Mouse (Mus musculus): ENCODE results near the gene Slc44a2.
"Not testable (repeated sequence)": the region's sequence is repeated elsewhere in the genome, so short reads cannot be mapped to it uniquely, and the experiment has no call there.

Slc44a2 gene

GRCm38 (mm10) chr9:21320619-21321512 lies at the start of gene Slc44a2:
Gene Slc44a2 (plus strand): TSS chr9:21320698.
- DNase-seq (ENCODE audit: low spot score in 2 of 2) = peak; percentile 27 to 66

- no peak for DNase-seq (ENCODE audit: low spot score in 2 of 2)
These were observed 48.1 kb upstream of the Slc44a2 start for GRCm38 (mm10) chr9:21272391-21272790.

DNA sequence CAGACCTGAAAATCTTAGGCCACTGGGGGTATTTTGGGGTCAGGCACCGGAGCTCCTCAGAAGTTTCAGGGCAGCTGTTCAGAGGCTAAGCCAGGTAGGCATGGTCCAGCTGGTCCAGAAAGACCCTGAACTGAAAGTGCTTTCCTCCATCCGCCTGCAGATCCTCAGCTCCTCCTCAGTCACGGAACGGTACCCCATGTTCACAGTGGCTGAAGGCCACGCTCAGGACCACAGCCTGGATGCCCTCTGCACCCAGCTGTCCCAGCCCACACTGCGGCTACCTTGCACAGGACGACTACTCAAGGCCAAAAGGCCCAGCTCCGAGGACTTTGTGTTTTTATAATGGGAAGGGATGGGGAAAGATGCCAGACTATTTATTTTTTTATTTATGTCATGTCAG lies 47.4 kb upstream of the Slc44a2 start:
- no peak for DNase-seq (ENCODE audit: low spot score in 2 of 2)

DNA sequence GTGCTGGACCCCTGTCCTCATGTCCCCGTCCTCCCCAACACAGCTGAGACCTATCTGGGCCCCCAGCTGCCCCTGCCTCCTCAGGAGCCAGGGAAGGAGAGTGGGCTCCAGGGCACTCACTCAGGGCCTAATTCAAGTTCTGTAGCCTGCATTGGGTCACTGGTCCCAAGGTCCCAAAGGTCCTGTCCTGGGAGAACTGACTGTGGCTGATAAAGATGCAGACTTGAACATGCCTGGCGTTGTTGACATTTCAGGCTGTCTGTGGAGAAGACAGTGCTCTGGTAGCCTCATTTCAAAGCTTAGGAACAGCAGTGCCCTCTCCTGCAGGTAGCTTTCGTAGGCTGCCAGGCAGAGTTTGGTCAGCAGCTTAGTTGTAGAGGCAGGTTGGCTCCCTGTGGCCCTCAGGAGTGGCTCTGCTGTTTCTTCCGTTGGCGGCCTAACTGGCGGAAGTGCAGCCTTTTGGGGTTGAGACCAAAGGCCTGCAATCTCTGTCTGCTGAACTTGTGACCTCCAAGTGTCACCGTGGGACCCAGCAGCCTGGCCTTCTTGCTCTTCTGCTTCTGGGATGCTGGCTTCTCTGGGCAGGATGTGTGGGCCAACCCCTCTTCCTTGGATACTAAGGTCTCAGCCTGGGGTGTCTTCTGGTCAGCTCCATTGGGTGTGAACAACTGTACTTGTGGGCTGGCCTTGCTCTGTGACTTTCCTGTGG lies 46.8 kb upstream of the Slc44a2 start:
- no peak for DNase-seq (ENCODE audit: low spot score in 2 of 2)

GRCm38 (mm10) chr9:21274336-21274735 lies 46.2 kb upstream of the Slc44a2 start:
- DNase-seq (ENCODE audit: low spot score in 2 of 2) = no peak

GRCm38 (mm10) chr9:21275013-21275710 lies 45.3 kb upstream of the Slc44a2 start:
- DNase-seq (ENCODE audit: low spot score in 2 of 2) = no peak

DNA sequence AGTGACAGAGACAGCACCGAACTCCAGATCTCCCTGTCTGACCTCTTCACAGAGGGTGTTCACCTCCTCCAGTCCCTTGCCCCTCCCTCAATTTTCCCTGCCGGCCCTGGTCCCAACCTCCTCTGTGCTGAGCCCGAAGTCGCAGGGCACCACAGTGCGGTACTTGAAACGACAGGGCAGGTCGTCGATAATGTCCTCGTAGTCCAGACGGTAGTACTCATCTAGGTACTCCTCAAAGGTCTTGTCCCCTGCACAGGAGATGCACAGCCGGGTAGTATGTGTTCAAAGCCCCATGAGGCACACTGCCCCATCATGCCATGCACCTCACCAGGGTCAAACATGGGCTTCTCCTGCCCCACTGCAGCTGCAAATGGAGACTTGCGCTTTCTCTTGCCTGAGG lies 44.8 kb upstream of the Slc44a2 start:
- DNase-seq (ENCODE audit: low spot score in 2 of 2) = no peak

DNA sequence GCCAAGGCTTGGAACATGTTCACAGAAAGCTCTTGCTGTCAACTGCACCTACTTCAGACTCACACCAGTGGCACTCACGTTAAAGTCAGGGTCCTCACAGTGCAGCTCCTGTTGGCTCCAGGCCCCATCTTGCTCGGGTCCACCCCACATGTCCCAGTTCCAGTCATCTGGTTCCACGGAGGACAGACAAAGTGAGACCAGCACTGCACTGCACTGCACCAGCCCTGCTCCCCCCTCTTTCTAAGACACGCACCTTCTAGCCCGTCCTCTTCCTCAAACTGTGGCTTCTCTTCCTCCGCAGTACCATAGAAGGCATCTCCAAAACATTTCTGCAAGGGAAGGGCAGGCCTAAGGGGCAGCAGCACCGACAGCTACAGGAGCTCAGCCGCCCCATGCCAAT lies 44.2 kb upstream of the Slc44a2 start:
- no peak for DNase-seq (ENCODE audit: low spot score in 2 of 2)

GRCm38 (mm10) chr9:21277776-21278175 lies 42.7 kb upstream of the Slc44a2 start:
- DNase-seq (ENCODE audit: low spot score in 2 of 2) = no peak

- DNase-seq (ENCODE audit: low spot score in 2 of 2) = no peak
These were observed 36.9 kb upstream of the Slc44a2 start for GRCm38 (mm10) chr9:21283591-21283990.

DNA sequence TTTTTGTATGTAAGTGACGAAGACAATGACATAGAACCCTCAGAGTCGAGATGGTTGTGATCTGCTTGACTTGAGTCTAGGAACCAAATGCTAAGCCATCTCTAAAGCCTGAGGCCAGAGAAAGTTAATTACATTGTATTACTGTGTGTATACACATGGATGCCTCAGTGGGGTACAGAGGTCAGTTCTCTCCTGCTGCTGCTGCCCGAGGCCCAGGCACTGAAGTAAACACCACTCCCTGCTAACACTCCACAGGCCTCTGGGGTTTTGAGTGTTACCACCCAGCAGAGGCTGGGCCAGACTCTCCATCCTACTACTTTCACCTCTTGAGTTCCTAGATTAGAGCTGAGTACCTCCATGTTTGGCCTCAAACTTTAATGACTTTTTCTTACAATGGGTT lies 36.5 kb upstream of the Slc44a2 start:
- DNase-seq (ENCODE audit: low spot score in 2 of 2) = no peak

GRCm38 (mm10) chr9:21286753-21287152 lies 33.7 kb upstream of the Slc44a2 start:
- no peak for DNase-seq (ENCODE audit: low spot score in 2 of 2)

DNA sequence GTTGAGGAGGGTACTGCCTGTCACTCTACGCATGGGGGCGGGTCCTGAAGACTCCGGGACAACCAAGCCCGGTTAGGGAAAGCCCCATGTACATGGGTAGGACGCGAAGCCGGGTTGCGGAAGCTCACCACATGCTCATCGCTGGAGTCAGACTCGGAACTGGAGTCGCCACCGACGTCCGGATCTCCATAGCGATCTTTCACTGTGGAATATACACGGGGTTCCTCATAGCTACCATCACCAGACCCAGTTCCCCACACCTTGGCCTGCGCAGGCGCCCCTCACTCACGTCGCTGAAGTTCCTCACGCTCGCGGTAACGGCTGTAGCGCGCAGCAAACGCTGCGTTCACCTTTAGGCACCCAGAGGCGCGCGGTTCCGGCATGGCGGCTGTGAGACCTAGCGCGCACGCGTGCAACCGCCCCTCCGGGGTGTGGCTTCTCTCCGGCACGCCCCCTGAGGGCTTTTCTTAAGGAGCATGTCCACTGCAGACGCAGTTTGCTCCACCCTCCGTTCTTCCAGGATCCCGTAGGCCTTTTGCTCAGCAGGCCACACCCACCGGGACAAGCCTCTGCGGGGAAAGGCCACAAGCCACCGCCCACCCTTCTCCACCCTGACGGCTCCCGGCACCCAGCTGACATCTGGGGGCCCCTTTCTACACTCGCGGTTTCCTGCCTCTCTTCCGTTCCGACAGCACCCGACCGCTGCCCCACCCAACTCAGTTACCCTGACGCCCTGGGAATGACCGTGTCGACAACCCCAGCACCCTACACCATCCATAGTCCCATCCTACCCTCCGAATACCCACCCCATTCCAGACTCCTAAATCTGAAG lies 32.7 kb upstream of the Slc44a2 start, which contains the start of gene Kri1:
TSS of gene Kri1 (minus strand) at position 399 of the 832 bp plus-strand sequence.
- DNase-seq (ENCODE audit: low spot score in 2 of 2) = peak; percentile 94 to 96

- DNase-seq (ENCODE audit: low spot score in 2 of 2) = no peak
These were observed 31.8 kb upstream of the Slc44a2 start for GRCm38 (mm10) chr9:21288404-21289336.

DNA sequence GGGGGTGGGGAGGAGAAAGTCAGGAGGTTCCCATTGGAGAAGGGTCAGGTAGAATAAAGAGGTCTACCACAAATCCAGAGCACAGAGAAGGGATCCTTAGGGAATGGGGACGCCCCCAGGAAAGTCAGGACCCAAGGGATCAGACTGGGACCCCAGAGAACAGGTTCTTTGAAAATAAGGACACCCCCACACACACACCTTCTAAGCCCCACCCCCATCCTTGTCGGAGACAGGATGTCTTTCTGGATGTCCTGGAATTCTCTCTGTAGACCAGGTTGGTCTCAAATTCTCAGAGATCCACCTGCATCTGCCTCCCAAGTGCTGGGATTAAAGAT lies 31.2 kb upstream of the Slc44a2 start:
- DNase-seq (ENCODE audit: low spot score in 2 of 2) = no peak

DNA sequence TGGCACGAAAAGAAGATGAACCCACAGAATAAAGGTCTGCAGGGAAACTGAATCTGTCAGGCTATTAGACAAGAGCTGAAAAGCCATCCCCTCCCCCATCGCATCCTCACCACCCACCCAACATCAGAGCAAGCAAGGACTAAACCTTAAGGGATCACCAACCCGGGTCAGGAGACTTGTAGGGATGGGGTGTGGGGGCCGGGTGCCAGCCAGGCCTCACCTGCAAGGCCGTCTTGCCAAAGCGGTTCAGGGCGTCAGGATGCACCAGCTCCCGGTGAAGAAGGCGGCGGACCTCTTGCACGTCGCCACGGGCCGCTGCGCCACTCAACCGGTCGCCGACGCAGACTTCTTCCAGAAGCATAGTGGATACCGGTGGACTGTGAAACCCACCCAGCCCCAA lies 29.9 kb upstream of the Slc44a2 start:
- peak in 1 of 2 experiments; percentile 61 for DNase-seq (ENCODE audit: low spot score in 2 of 2)

- peak; percentile 100 for DNase-seq (ENCODE audit: low spot score in 2 of 2)
These were observed 29.3 kb upstream of the Slc44a2 start, which contains the start of gene Cdkn2d for GRCm38 (mm10) chr9:21291022-21291787. Gene Cdkn2d (minus strand): TSS chr9:21291407.

DNA sequence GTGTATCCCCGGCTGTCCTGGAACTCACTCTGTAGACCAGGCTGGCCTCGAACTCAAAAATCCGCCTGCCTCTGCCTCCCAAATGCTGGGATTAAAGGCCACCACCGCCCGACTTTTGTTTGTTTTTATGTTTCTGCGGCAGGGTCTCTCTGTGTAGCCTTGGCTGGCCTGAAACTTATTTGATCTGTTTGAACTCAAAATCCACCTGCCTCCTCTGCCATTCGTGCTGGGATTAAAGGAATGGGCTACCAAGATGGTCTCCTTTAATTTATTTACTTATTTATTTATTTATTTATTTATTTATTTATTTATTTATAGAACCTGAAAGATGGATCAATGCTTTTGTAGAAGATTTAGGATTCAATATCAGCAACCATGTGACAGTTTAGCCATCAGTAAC lies 28.6 kb upstream of the Slc44a2 start:
- not testable (repeated sequence) for DNase-seq (ENCODE audit: low spot score in 2 of 2)

DNA sequence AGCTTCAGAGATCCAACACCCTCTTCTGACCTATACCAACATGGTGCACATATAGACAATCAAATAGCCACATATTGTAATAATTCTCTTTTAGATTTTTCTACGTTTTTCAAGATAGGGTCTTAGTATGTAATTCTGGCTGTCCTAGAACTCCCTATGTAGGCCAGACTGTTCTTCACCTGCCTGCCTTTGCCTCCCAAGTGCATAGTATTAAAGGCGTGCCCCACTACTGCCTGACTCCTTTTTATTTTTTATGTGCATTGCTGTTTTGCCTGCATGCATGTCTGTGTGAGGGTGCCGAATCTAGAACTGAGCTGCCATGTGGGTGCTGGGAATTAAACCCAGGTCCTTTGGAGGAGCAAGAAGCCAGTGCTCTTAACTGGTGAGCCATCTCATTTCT lies 28.2 kb upstream of the Slc44a2 start:
- no peak for DNase-seq (ENCODE audit: low spot score in 2 of 2)

- no peak for DNase-seq (ENCODE audit: low spot score in 2 of 2)
These were observed 21.5 kb upstream of the Slc44a2 start for GRCm38 (mm10) chr9:21299014-21299413.
